Mouse (Mus musculus) hindbrain, embryonic 16.5 days (tissue): ENCODE measurements around the gene F5. TPM values are rescaled to one million over a fixed set of nuclear protein-coding genes. Genes with fewer than 3 reads are reported as not detected.

ENCODE experiments used
- ATAC-seq: fragments of 200-750 bp; cut with Nextera tagmentation; 2 replicates; pipeline ENCODE4 v1.8.0; 2017; ENCODE audit warnings: moderate TSS enrichment, moderate library complexity
- H3K27ac ChIP-seq: fragments of 300-500 bp; sonication (generic); 2 replicates; pipeline ENCODE4 v1.5.1; 2014; ENCODE audit warnings: low read depth, mild to moderate bottlenecking, control low read depth, low read length, moderate library complexity
- H3K27me3 ChIP-seq: fragments of 300-500 bp; sonication (generic); replicated peaks from 2 replicates; pipeline ENCODE4 v1.6.1; 2014; ENCODE audit warnings: low read length; ENCODE audit not compliant: control insufficient read depth, insufficient read depth
- H3K36me3 ChIP-seq: fragments of 300-500 bp; sonication (generic); 2 replicates; pipeline ENCODE4 v1.6.1; 2014; ENCODE audit warnings: mild to moderate bottlenecking, low read length, moderate library complexity, mixed read lengths; ENCODE audit not compliant: control insufficient read depth, insufficient read depth
- H3K4me1 ChIP-seq: fragments of 300-500 bp; sonication (generic); 2 replicates; pipeline ENCODE4 v1.6.1; 2014; ENCODE audit warnings: low read depth, low read length; ENCODE audit not compliant: control insufficient read depth, insufficient read depth
- H3K4me2 ChIP-seq: fragments of 300-500 bp; sonication (generic); 2 replicates; pipeline ENCODE4 v1.6.1; 2014; ENCODE audit warnings: mild to moderate bottlenecking, low read length, control low read depth, moderate library complexity
- H3K4me3 ChIP-seq: fragments of 300-500 bp; sonication (generic); 2 replicates; pipeline ENCODE4 v1.5.1; 2014; ENCODE audit warnings: mild to moderate bottlenecking, low read length, control low read depth, moderate library complexity
- H3K9ac ChIP-seq: fragments of 300-500 bp; sonication (generic); 2 replicates; pipeline ENCODE4 v1.6.1; 2014; ENCODE audit warnings: low read depth, mild to moderate bottlenecking, control low read depth, low read length, moderate library complexity
- H3K9me3 ChIP-seq: fragments of 300-500 bp; sonication (generic); 2 replicates; pipeline ENCODE4 v1.6.1; 2014; ENCODE audit warnings: mild to moderate bottlenecking, low read length, moderate library complexity; ENCODE audit not compliant: control insufficient read depth
- WGBS: fragments of 180-500 bp; shearing (Covaris S2); extraction: QIAGEN DNeasy Blood & Tissue Kit; methylation state at CpG from one replicate; pipeline ENCODE4 v1.1.7; 2014; 5-methylcytosine and 5-hydroxymethylcytosine counted together
- polyA plus RNA-seq: library from polyadenylated mRNA; unstranded; fragments of >200 nt; fragmentation: Nextera tagmentation; extraction: Ambion mirVana; gene quantifications from 2 replicates; pipeline ENCODE4 v1.2.1, GENCODE M21; 2015

F5 gene
- polyA plus RNA-seq, result 0.09 and 0.21 TPM in 2 replicates

- WGBS, result 11% methylated on average over 16 of the region's 16 CpGs
- Histone ChIP-seq H3K4me2 (no peak within 1 kb of the TSS), H3K27ac (no peak within 1 kb of the TSS), H3K36me3 (no peaks in the 10 kb centered on the region), H3K4me1 (no peaks in the 10 kb centered on the region), H3K27me3 (no peaks in the 10 kb centered on the region), H3K4me3 (no peak within 1 kb of the TSS), H3K9me3 (no peaks in the 10 kb centered on the region), H3K9ac (no peak within 1 kb of the TSS)
- ATAC-seq, result no peak
Observed at GRCm38 (mm10) chr1:164151387-164152088, at the start of gene F5. TSS of gene F5 (plus strand) at chr1:164151838.

- Histone ChIP-seq H3K27ac (no peak overlapping the region), H3K4me1 (no peaks in the 10 kb centered on the region), H3K4me3 (no peak overlapping the region), H3K4me2 (no peak overlapping the region), H3K9me3 (no peaks in the 10 kb centered on the region), H3K9ac (no peak overlapping the region), H3K36me3 (no peaks in the 10 kb centered on the region), H3K27me3 (no peaks in the 10 kb centered on the region)
- WGBS, result 82% methylated on average over 2 of the region's 2 CpGs
- no peak for ATAC-seq
Observed at GRCm38 (mm10) chr1:164109763-164110162, 41.9 kb upstream of the F5 start.

- WGBS, result 93% methylated on average over 9 of the region's 9 CpGs
Observed at GRCm38 (mm10) chr1:164110591-164111329, 40.9 kb upstream of the F5 start.

GRCm38 (mm10) chr1:164114280-164114679 is 37.4 kb upstream of the F5 start:
- WGBS, result 86% methylated on average over 5 of the region's 5 CpGs
- Histone ChIP-seq H3K36me3 (no peaks in the 10 kb centered on the region), H3K9me3 (no peaks in the 10 kb centered on the region), H3K4me2 (no peak overlapping the region), H3K9ac (no peak overlapping the region), H3K4me1 (no peaks in the 10 kb centered on the region), H3K4me3 (no peak overlapping the region), H3K27me3 (no peaks in the 10 kb centered on the region), H3K27ac (no peak overlapping the region)
- no peak for ATAC-seq

More at GRCm38 (mm10) chr1:164110591-164111329, 40.9 kb upstream of the F5 start:
- H3K4me3 ChIP-seq, result no peak overlapping the region
- H3K9me3 ChIP-seq, result no peaks in the 10 kb centered on the region
- no peaks in the 10 kb centered on the region for H3K36me3 ChIP-seq
- H3K4me2 ChIP-seq, result no peak overlapping the region
- ATAC-seq, result no peak
- no peaks in the 10 kb centered on the region for H3K27me3 ChIP-seq
- no peak overlapping the region for H3K27ac ChIP-seq
- no peak overlapping the region for H3K9ac ChIP-seq
- H3K4me1 ChIP-seq, result no peaks in the 10 kb centered on the region

- no peak for ATAC-seq
- 77% methylated on average over 8 of the region's 8 CpGs for whole genome bisulfite sequencing
- no peaks in the 10 kb centered on the region for H3K36me3 ChIP-seq
- H3K4me3 ChIP-seq, result no peak within 1 kb of the TSS
- no peaks in the 10 kb centered on the region for H3K27me3 ChIP-seq
- H3K27ac ChIP-seq, result no peak within 1 kb of the TSS
- H3K9ac ChIP-seq, result no peak within 1 kb of the TSS
- no peak within 1 kb of the TSS for H3K4me2 ChIP-seq
- H3K4me1 ChIP-seq, result no peaks in the 10 kb centered on the region
- H3K9me3 ChIP-seq, result no peaks in the 10 kb centered on the region
Observed at GRCm38 (mm10) chr1:164114947-164115493, 36.6 kb upstream of the F5 start, which contains the start of gene Selp. TSS of gene Selp (plus strand) at chr1:164115264.

- Histone ChIP-seq H3K4me3 (no peak overlapping the region), H3K27ac (no peak overlapping the region), H3K36me3 (no peaks in the 10 kb centered on the region), H3K4me1 (no peaks in the 10 kb centered on the region), H3K9ac (no peak overlapping the region), H3K4me2 (no peak overlapping the region), H3K9me3 (no peaks in the 10 kb centered on the region), H3K27me3 (no peaks in the 10 kb centered on the region)
- ATAC-seq, result no peak
- 76% methylated on average over 6 of the region's 6 CpGs for WGBS
Observed at GRCm38 (mm10) chr1:164115647-164116046, 36.0 kb upstream of the F5 start.

GRCm38 (mm10) chr1:164117869-164118268 is 33.8 kb upstream of the F5 start:
- no peak overlapping the region for H3K4me2 ChIP-seq
- 90% methylated on average over 6 of the region's 6 CpGs for WGBS
- no peaks in the 10 kb centered on the region for H3K36me3 ChIP-seq
- ATAC-seq, result no peak
- H3K9ac ChIP-seq, result no peak overlapping the region
- H3K27me3 ChIP-seq, result no peaks in the 10 kb centered on the region
- no peak overlapping the region for H3K4me3 ChIP-seq
- no peaks in the 10 kb centered on the region for H3K9me3 ChIP-seq
- H3K27ac ChIP-seq, result no peak overlapping the region
- H3K4me1 ChIP-seq, result no peaks in the 10 kb centered on the region

GRCm38 (mm10) chr1:164119892-164120776 is 31.5 kb upstream of the F5 start:
- 84% methylated on average over 3 of the region's 3 CpGs for WGBS
- ATAC-seq, result no peak
- H3K27me3 ChIP-seq, result no peaks in the 10 kb centered on the region

More at GRCm38 (mm10) chr1:164119892-164120776, 31.5 kb upstream of the F5 start:
- no peak overlapping the region for H3K4me3 ChIP-seq
- no peak overlapping the region for H3K4me2 ChIP-seq
- H3K4me1 ChIP-seq, result no peaks in the 10 kb centered on the region
- H3K36me3 ChIP-seq, result no peaks in the 10 kb centered on the region
- H3K27ac ChIP-seq, result no peak overlapping the region
- H3K9me3 ChIP-seq, result no peaks in the 10 kb centered on the region
- H3K9ac ChIP-seq, result no peak overlapping the region
